17 mouse cellular contexts compared by ENCODE assay signal in genomic region chr2:49712336-49712887, GRCm38 (mm10).
DNase-seq lines count a peak whose midpoint lies in the region; ATAC-seq and TF ChIP-seq lines count a peak whose summit lies in the region.
"Had no signal": no experiment of that assay in that cellular context is flagged by ENCODE, and none has a peak within 500 bp of the region (broad histone marks: within the 10 kb centered on the region; RNA-seq: fewer than 3 reads in every experiment).

No protein-coding gene starts in this region.

- no peak for ATAC-seq in hindbrain, postnatal 0 days
- ATAC-seq in hindbrain, embryonic 11.5 days (ENCODE audit: low FRiP score) = no peak

- DNase-seq in cerebellum, adult 2 months = peak; percentile 43 to 56
- no peak for DNase-seq in cerebellum, adult 8-10 months
- peak; percentile 36 for DNase-seq in hindbrain, postnatal 0 days (ENCODE audit: low spot score)
- no peak for DNase-seq in hindbrain, embryonic 11.5 days (ENCODE audit: low spot score)
- peak; percentile 45 for DNase-seq in 3134 (ENCODE audit: extremely low read depth, insufficient read length, low spot score)
- peak; percentile 53 for DNase-seq in cerebellum, adult 9-11 months
- no peak for DNase-seq in lung, postnatal 4 days
- DNase-seq in left cerebral cortex, postnatal 25 days (ENCODE audit: low spot score in 2 of 2) = no peak
- DNase-seq: B cell, adult 2 months; heart, postnatal 4 days; kidney, adult 8-10 months; liver; lung, embryonic 14.5 days; right cerebral cortex, postnatal 4 days had no signal

- no peak overlapping the region for H3K4me2 ChIP-seq in hindbrain, postnatal 0 days (ENCODE audit: low read depth, low read length)
- H3K4me2 ChIP-seq in hindbrain, embryonic 11.5 days (replicated peaks; ENCODE audit: low read depth, low read length) = no peak overlapping the region
- H3K4me2 ChIP-seq: heart, embryonic 11.5 days; lung, embryonic 14.5 days; neural tube, embryonic 12.5 days had no signal

- TF ChIP-seq CTCF in cerebellum, adult 2 months (IDR thresholded peaks at IDR 0.05; ENCODE audit: borderline replicate concordance, insufficient read depth, low read depth, low read length) = peak; percentile 53; the same call in 1 of the 2 replicates
- peak; percentile 56 for TF ChIP-seq CTCF in hindbrain, postnatal 0 days (IDR thresholded peaks at IDR 0.05; ENCODE audit: low read depth)

- intact Hi-C loops in left cerebral cortex, postnatal 25 days (cut with DNase I) = loop anchor here (5.0 kb wide), 3 partner anchors 90 to 260 kb away; partner anchors contain the start of gene Epc2

- H3K4me3 ChIP-seq in cerebellum, adult 2 months (replicated peaks; ENCODE audit: insufficient read depth, low read depth, low read length) = no peak overlapping the region
- no peak overlapping the region for H3K4me3 ChIP-seq in hindbrain, postnatal 0 days (ENCODE audit: low read length)
- H3K4me3 ChIP-seq in hindbrain, embryonic 11.5 days (ENCODE audit: low read depth, low read length) = no peak overlapping the region
- H3K4me3 ChIP-seq: neural tube, embryonic 12.5 days had no signal

- H3K27ac ChIP-seq in cerebellum, adult 2 months (ENCODE audit: insufficient read depth, low read length) = no peak overlapping the region
- H3K27ac ChIP-seq in hindbrain, postnatal 0 days = no peak overlapping the region
- H3K27ac ChIP-seq in hindbrain, embryonic 11.5 days (ENCODE audit: low read depth, low read length) = no peak overlapping the region
- H3K27ac ChIP-seq: neural tube, embryonic 12.5 days had no signal

- no peak for TF ChIP-seq POLR2A in cerebellum, adult 2 months (IDR thresholded peaks at IDR 0.05; ENCODE audit: borderline replicate concordance, insufficient read depth, low read length)

- H3K36me3 ChIP-seq in hindbrain, postnatal 0 days (ENCODE audit: insufficient read depth, low read length) = peaks cover 19% of the 10 kb centered on the region
- H3K36me3 ChIP-seq in hindbrain, embryonic 11.5 days (ENCODE audit: control insufficient read depth, insufficient read depth, low read length) = no peaks in the 10 kb centered on the region
- H3K36me3 ChIP-seq: G1E had no signal

- no peak overlapping the region for H3K9ac ChIP-seq in hindbrain, postnatal 0 days (replicated peaks; ENCODE audit: low read length)
- H3K9ac ChIP-seq in hindbrain, embryonic 11.5 days (ENCODE audit: low read depth, low read length) = no peak overlapping the region
- H3K9ac ChIP-seq: lung, embryonic 14.5 days; neural tube, embryonic 12.5 days had no signal

- H3K9me3 ChIP-seq in hindbrain, postnatal 0 days (ENCODE audit: low read length) = no peaks in the 10 kb centered on the region
- no peaks in the 10 kb centered on the region for H3K9me3 ChIP-seq in hindbrain, embryonic 11.5 days (ENCODE audit: control insufficient read depth, low read length)
- H3K9me3 ChIP-seq: G1E; neural tube, embryonic 12.5 days had no signal

- WGBS in cerebellum, adult 2 months = 11% methylated on average over 7 of the region's 7 CpGs
- 49% methylated on average over 7 of the region's 7 CpGs for WGBS in hindbrain, postnatal 0 days
- 81% methylated on average over 7 of the region's 7 CpGs for WGBS in hindbrain, embryonic 11.5 days

- no peaks in the 10 kb centered on the region for H3K27me3 ChIP-seq in cerebellum, adult 2 months (ENCODE audit: control insufficient read depth, insufficient read depth, low read length)
- no peaks in the 10 kb centered on the region for H3K27me3 ChIP-seq in hindbrain, postnatal 0 days (ENCODE audit: insufficient read depth, low read length)
- no peaks in the 10 kb centered on the region for H3K27me3 ChIP-seq in hindbrain, embryonic 11.5 days (ENCODE audit: control insufficient read depth, insufficient read depth, low read length)
- H3K27me3 ChIP-seq: neural tube, embryonic 12.5 days had no signal

- H3K4me1 ChIP-seq in cerebellum, adult 2 months (ENCODE audit: control insufficient read depth, insufficient read depth, low read length) = peaks cover 7% of the 10 kb centered on the region
- H3K4me1 ChIP-seq in hindbrain, postnatal 0 days (ENCODE audit: insufficient read depth, low read length) = no peaks in the 10 kb centered on the region
- H3K4me1 ChIP-seq in hindbrain, embryonic 11.5 days (replicated peaks; ENCODE audit: control insufficient read depth, insufficient read depth, low read length) = no peaks in the 10 kb centered on the region
- H3K4me1 ChIP-seq: neural tube, embryonic 12.5 days had no signal

Comparison
In these comparisons a context has a peak if more than half of its experiments do, and no peak if none do; other contexts are left out.
1. DNase-seq: peak in cerebellum, adult 2 months (2 of 2), hindbrain, postnatal 0 days (single experiment), 3134 (single experiment) and cerebellum, adult 9-11 months (single experiment); none in cerebellum, adult 8-10 months (single experiment), hindbrain, embryonic 11.5 days (single experiment), lung, postnatal 4 days (0 of 2) and left cerebral cortex, postnatal 25 days (0 of 2).